Mouse (Mus musculus): ENCODE data around the gene Ankar.

DNA sequence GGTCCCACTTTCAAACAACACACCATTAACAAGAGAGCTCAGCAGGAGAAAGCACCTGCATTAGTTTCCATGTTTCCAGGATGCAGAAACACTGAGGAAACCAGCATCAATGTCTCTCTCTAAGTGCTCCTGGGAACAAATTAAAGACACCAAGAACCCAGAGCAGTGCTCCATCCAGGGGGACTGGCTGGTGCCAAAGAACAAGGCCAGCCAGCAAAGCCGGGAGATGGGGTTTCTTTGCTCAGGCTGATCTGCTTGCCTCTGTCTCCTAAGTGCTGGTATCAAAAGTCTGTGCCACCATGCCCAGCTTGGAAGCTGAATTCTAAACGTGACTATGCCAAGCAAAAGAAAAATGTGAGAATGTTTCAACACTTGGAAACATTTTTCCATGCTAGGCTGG is 16.0 kb upstream of the Ankar start:
- TF ChIP-seq CTCF (IDR thresholded peaks at IDR 0.05; ENCODE audit: extremely low read depth, insufficient read depth, low read length) (no peak), POLR2A (IDR thresholded peaks at IDR 0.05; ENCODE audit: extremely low read depth, insufficient read depth, low read length) (no peak)

Data from cortical plate, adult 2 months (tissue).